Mouse (Mus musculus) gonadal fat pad, adult 2 months (tissue): ENCODE measurements at regions not wholly inside any gene's neighbourhood (a gene's known extent, or its start where the extent isn't known, plus 50 kb on each side); places are given as distances from the start of the nearest gene placed in this dataset.

Source experiments
- DNase-seq: peaks from one replicate; pipeline ENCODE4 v3.0.0-alpha.2; 2012; ENCODE audit warnings: low read depth

GRCm38 (mm10) chr19:27022917-27023316, 137.2 kb downstream of the Gm815 start:
- DNase-seq: no peak

GRCm38 (mm10) chr19:27028834-27029233, 143.2 kb downstream of the Gm815 start:
- DNase-seq: no peak

- DNase-seq: no peak
These were observed 145.5 kb downstream of the Gm815 start for GRCm38 (mm10) chr19:27031030-27031700.

GRCm38 (mm10) chr19:27032621-27033020, 146.9 kb downstream of the Gm815 start:
- no peak for DNase-seq

- DNase-seq: no peak
These were observed 152.6 kb downstream of the Gm815 start for GRCm38 (mm10) chr19:27038298-27038697.

GRCm38 (mm10) chr19:27040321-27041025, 154.8 kb downstream of the Gm815 start:
- no peak for DNase-seq

GRCm38 (mm10) chr19:27066449-27067181, 149.7 kb upstream of the Vldlr start:
- DNase-seq: no peak

- no peak for DNase-seq
These were observed 143.0 kb upstream of the Vldlr start for GRCm38 (mm10) chr19:27073281-27073680.

GRCm38 (mm10) chr19:27075019-27075418, 141.3 kb upstream of the Vldlr start:
- DNase-seq: no peak

GRCm38 (mm10) chr19:27076920-27077512, 139.3 kb upstream of the Vldlr start:
- no peak for DNase-seq

GRCm38 (mm10) chr19:27087344-27087743, 128.9 kb upstream of the Vldlr start:
- no peak for DNase-seq

GRCm38 (mm10) chr19:27087833-27088232, 128.5 kb upstream of the Vldlr start:
- peak; percentile 62 for DNase-seq

- no peak for DNase-seq
These were observed 127.2 kb upstream of the Vldlr start for GRCm38 (mm10) chr19:27089099-27089498.

- DNase-seq: no peak
These were observed 124.7 kb upstream of the Vldlr start for GRCm38 (mm10) chr19:27091603-27092002.

- DNase-seq: no peak
These were observed 121.4 kb upstream of the Vldlr start for GRCm38 (mm10) chr19:27094777-27095478.

GRCm38 (mm10) chr19:27099921-27100320, 116.4 kb upstream of the Vldlr start:
- DNase-seq: no peak

GRCm38 (mm10) chr19:27110437-27110836, 105.8 kb upstream of the Vldlr start:
- DNase-seq: no peak

GRCm38 (mm10) chr19:27120876-27121275, 95.4 kb upstream of the Vldlr start:
- DNase-seq: no peak

GRCm38 (mm10) chr19:27122348-27122747, 93.9 kb upstream of the Vldlr start:
- no peak for DNase-seq

GRCm38 (mm10) chr19:27123334-27123733, 93.0 kb upstream of the Vldlr start:
- no peak for DNase-seq

GRCm38 (mm10) chr19:27123806-27124469, 92.3 kb upstream of the Vldlr start:
- no peak for DNase-seq
